Mouse (Mus musculus) liver, adult (tissue): ENCODE measurements around the gene Klhl3.
A peak's percentile ranks its signal among the peaks of the same experiment; 100 is the strongest.

ENCODE experiments used
- GATA4 ChIP-seq: IDR thresholded peaks from 2 replicates; pipeline ENCODE4 v1.6.1; 2014; ENCODE audit warnings: mild to moderate bottlenecking, low read length; ENCODE audit not compliant: insufficient replicate concordance

The Klhl3 gene

DNA sequence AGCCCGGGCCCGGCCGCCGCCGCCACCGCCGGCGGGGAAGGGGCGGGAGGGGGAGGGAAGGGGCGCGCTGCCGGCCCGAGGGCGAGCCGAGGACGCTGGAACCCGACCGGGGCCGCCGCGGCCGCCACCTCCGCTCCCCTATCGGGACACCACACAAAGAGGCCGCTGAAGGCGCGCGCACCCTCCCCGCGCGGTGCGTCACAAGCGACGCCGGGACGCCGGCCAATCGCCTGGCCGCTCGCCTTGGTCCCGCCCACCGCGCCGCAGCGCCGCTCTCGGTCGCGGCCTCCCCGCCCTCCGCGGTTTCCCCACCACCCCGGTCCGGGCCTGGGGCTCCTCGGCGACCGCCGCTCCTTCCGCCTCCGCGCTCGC is 15.0 kb upstream of the Klhl3 start, which contains the start of gene Hnrnpa0:
Gene Hnrnpa0 (minus strand): TSS at position 161 of the 372 bp plus-strand sequence.
- no peak for TF ChIP-seq GATA4

- TF ChIP-seq GATA4, result no peak
Observed at GRCm38 (mm10) chr13:58127766-58128361, 14.5 kb upstream of the Klhl3 start.

DNA sequence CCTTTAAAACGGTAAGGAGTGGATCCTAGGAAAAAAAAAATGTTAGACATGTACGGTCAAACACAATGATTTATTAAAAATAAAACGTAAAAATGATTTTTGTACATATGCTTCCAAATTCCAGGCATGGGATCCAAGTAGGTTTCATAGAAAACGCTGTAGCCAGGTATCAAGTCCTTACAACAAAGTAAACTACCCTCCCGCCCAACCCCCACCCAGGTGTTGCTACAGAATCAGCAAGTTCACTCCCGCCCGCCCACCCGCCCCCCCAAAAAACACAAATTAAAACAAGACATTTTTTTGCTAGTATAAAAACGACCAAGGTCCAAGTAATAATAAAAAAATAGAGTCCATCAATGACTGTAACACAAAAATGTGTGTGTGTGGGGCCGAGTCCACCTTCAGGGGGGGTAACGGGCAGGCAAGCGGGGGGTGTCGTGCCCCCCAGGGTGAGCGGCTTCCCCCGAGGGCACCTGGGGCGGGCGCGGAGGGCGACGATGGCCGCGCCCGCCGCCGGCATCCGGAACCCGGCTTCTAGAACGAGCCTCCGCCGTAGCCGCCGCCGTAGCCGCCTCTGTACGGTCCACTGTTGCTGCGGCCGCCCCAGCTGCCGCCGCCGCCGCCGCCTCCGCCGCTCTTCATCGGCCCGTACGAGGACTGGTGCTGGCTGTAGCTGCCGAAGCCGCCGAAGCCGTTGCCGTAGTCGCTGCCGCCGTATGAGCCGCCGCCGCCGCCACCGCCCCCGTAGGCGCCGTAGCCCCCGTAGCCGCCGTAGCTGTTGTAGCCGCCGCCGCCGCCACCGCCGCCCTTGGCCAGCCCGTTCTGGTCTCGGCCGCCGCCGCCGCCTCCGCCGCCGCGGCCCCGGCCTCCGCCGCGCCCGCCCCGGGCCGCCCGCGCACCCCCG is 13.7 kb upstream of the Klhl3 start:
- TF ChIP-seq GATA4, result no peak

GRCm38 (mm10) chr13:58126126-58126525 is 12.7 kb upstream of the Klhl3 start:
- no peak for TF ChIP-seq GATA4

DNA sequence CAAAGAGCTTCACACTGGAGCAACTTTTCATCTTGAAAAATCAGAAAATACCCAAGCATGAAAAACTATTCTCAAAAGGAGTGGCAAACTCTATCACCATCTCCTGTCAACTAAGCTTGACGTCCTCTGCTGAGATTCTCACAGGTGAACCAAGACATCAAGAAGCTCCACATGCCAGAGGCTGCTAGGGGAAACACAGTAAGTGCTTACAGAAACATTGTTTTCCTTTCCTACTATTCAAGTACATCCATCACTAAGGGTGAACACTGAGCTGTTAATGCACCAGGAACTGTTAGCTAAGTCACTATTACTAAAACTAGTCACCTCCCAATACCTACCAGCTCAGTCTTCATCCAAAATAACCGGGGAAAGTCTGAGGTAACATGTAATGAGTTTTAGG is 11.6 kb upstream of the Klhl3 start:
- TF ChIP-seq GATA4, result no peak

- no peak for TF ChIP-seq GATA4
Observed at GRCm38 (mm10) chr13:58124278-58124677, 10.9 kb upstream of the Klhl3 start.

- TF ChIP-seq GATA4, result no peak
Observed at GRCm38 (mm10) chr13:58123381-58123780, 10.0 kb upstream of the Klhl3 start.

DNA sequence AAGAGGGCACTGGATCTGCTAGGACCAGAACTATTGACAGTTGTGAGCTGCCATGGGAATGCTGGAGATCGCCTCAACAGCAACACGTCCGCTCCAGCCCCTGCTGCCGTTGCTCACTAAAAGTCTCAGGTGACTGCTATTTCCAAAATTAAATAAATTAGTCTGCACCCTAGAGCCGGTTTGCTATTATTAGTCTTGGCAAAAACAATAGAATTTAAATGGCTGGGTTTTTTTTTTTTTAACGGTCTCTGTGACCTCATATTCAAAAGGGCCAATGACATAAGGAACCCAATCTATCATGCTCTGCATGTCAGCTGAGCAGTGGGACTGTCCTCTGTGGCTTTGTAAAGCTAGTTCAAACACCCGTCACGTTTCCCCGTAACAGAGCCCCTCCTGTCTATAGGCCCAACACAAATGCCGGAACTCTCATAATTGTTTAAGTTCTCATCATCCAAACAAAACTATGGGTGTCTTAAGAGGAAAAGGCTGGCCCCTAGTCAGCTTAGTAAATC is 9.4 kb upstream of the Klhl3 start:
- TF ChIP-seq GATA4, result no peak

GRCm38 (mm10) chr13:58117318-58118017 is 4.1 kb upstream of the Klhl3 start:
- TF ChIP-seq GATA4, result no peak

GRCm38 (mm10) chr13:58116801-58117200 is 3.4 kb upstream of the Klhl3 start:
- TF ChIP-seq GATA4, result no peak

GRCm38 (mm10) chr13:58115227-58115626 is 1.8 kb upstream of the Klhl3 start:
- TF ChIP-seq GATA4, result peak; percentile 91; the same call in 1 of the 2 replicates

DNA sequence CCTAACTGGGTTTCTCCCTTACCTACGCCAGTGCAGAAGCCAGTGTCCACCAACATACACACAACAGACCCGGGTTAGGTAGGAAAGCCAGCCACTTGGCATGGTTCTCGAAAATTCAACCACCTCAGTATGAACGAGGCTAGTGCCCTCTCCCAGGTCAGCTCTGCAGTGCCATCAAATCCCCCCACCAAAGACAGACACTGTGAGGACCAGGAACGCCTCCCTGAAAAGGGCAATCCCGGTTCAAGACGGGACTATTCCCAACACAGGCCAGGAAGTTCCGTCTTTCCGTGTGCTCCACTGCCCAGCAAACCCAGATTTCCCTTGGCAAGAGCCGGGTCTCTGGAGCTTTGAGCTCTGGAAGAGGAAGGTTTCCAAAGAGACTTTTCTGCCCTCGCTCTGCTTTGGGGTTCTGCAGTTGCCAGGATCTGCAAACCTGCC is 771 bp downstream of the Klhl3 start:
- no peak for TF ChIP-seq GATA4

- no peak for TF ChIP-seq GATA4
Observed at GRCm38 (mm10) chr13:58112191-58112590, 1.2 kb downstream of the Klhl3 start.

DNA sequence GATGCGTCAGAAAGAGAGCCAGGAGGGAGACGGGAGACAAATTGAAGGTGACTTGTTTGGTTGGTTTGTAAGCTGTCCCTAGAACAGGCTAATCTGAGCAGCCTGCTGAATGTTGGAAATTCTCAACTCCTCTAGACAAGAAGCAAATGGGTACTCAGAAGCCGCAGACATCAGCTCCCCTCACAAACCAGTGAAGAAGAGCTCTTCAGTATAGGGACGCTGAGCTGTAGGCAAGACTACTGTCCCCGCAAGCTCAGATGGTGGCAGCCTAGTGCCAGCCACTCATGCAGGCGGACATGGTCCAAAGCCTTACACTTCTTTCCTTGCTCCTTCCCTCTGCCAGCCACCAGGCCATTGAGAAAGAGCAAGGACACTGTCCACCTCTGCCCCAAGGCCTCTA is 2.1 kb downstream of the Klhl3 start:
- TF ChIP-seq GATA4, result no peak

DNA sequence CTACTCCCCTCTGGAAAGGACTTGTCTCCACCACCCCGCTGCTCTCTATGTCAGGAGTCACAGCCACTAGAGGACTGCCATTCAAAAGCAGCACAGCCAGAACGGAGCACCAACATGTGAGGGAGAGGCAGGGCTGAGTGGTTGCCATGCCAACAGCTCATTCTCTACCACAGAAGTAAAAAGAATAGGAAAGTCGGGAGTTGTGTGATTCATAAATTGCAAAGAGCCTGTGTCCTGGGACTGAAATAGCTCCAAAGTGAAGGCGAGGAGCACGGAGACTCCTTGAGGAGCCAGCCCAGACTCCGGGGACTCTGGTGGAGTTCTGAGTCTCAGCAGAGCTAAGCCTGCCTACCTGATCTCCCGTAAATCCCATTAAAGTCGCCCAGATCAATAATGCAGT is 22.7 kb downstream of the Klhl3 start:
- TF ChIP-seq GATA4, result no peak

DNA sequence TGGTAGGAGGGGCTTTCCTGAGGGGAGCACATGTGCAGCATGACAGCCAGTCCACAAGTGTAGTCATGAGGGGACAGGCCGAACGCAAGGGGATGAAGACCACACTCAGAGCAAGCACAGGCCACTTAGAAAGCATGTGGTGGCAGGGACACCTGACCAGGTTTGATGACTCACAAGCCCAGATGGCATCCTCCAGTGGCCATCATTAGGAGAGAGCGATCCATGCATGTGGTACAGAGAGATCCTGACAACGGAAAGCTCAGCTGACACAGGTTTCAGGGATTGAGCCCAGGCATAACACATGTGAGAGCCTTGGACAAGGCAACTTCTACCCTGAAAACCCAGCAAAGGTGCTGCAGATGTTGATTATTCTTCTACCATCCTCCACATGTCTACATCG is 29.0 kb downstream of the Klhl3 start:
- TF ChIP-seq GATA4, result no peak

GRCm38 (mm10) chr13:58083521-58083920 is 29.9 kb downstream of the Klhl3 start:
- no peak for TF ChIP-seq GATA4
